Mouse (Mus musculus): ENCODE results near the gene Gm5286. TPM values are rescaled to one million over a fixed set of nuclear protein-coding genes. Genes with fewer than 3 reads are reported as not detected.
"Not testable (repeated sequence)": the region's sequence is repeated elsewhere in the genome, so short reads cannot be mapped to it uniquely, and the experiment has no call there.

Gene Gm5286
- not detected in 2 replicates for polyA plus RNA-seq (2015; fragmentation: Nextera tagmentation; extraction: Ambion mirVana)

DNA sequence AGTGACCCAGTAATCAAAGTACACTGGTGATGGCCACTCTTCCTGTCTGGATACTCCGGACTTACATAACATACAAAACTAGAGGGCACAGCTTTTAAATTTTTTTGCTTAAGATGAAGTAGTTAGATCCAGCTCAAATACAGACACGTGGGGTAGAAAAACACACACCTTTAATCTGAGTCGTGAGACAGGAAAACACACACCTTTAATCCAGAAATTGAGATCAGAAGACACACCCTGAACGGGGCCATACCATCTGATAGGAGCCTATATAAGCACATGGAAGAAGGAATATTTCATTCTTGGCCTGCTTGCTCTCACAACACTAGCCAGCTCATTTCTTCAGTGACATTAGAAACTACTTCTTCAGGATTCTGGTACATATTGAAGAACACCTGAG lies at the start of gene Gm5286:
Gene Gm5286, plus strand, starts transcription at position 301 of the 400 bp plus-strand sequence.
- ATAC-seq (ENCODE audit: low FRiP score); H3K9ac ChIP-seq (replicated peaks): not testable (repeated sequence)
- 84% methylated on average over 3 of the region's 4 CpGs for WGBS

DNA sequence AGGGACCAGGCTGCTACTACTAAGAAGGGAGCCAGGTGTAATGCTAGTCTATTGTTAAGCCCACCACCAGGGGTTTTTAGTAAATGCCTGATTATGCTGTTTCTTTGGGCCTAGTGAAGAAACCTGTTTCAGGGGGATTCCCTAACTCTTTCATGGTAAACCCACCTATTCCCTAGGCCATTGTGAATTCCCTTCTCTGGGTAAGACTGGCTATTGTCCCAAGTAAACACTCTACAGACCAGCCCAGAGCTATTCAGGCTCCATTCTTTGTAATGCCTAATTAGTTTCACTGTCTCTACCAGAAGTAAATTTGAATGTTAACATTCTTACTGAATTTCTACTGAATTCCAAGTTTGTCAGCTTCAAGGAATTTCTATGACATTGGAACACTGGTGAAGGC lies 29.2 kb upstream of the Gm5286 start:
- not testable (repeated sequence) for H3K4me1 ChIP-seq; H3K27me3 ChIP-seq (replicated peaks)

More for the DNA sequence above, at the start of gene Gm5286:
- H3K27ac ChIP-seq (replicated peaks); H3K4me2 ChIP-seq; H3K36me3 ChIP-seq; H3K4me1 ChIP-seq; H3K27me3 ChIP-seq (replicated peaks); H3K9me3 ChIP-seq (replicated peaks); H3K4me3 ChIP-seq (replicated peaks): not testable (repeated sequence)

DNA sequence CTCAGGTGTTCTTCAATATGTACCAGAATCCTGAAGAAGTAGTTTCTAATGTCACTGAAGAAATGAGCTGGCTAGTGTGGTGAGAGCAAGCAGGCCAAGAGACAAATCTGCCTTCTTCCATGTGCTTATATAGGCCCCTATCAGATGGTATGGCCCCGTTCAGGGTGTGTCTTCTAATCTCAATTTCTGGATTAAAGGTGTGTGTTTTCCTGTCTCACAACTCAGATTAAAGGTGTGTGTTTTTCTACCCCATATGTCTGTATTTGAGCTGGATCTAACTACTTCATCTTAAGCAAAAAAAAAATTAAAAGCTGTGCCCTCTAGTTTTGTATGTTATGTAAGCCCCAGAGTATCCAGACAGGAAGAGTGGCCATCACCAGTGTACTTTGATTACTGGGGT lies 18.4 kb upstream of the Gm5286 start, which contains the start of gene Gm10696:
Gene Gm10696, minus strand, starts transcription at position 101 of the 400 bp plus-strand sequence.
- not testable (repeated sequence) for H3K4me2 ChIP-seq; H3K36me3 ChIP-seq; H3K9ac ChIP-seq (replicated peaks); H3K9me3 ChIP-seq (replicated peaks); H3K27me3 ChIP-seq (replicated peaks); ATAC-seq (ENCODE audit: low FRiP score); H3K27ac ChIP-seq (replicated peaks); H3K4me3 ChIP-seq (replicated peaks); H3K4me1 ChIP-seq
- WGBS = 93% methylated on average over 1 of the region's 1 CpGs

More for the DNA sequence above, 29.2 kb upstream of the Gm5286 start:
- H3K9ac ChIP-seq (replicated peaks); H3K4me2 ChIP-seq; H3K36me3 ChIP-seq; ATAC-seq (ENCODE audit: low FRiP score); H3K27ac ChIP-seq (replicated peaks); H3K4me3 ChIP-seq (replicated peaks); H3K9me3 ChIP-seq (replicated peaks): not testable (repeated sequence)

Other genes starting within 250 kb of the Gm5286 start
- not detected in 2 replicates for gene Tdpoz5, start 235.4 kb upstream of the Gm5286 start, polyA plus RNA-seq (2015; fragmentation: Nextera tagmentation; extraction: Ambion mirVana)
- gene Gm9125, start 141.8 kb upstream of the Gm5286 start, polyA plus RNA-seq (2015; fragmentation: Nextera tagmentation; extraction: Ambion mirVana) = 0.08 TPM in 1 of 2 replicates, not detected in the other
- gene Gm10697, start 124.1 kb upstream of the Gm5286 start, polyA plus RNA-seq (2015; fragmentation: Nextera tagmentation; extraction: Ambion mirVana) = not detected in 2 replicates
- not detected in 2 replicates for gene Gm10696, start 18.5 kb upstream of the Gm5286 start, polyA plus RNA-seq (2015; fragmentation: Nextera tagmentation; extraction: Ambion mirVana)
- not detected in 2 replicates for gene Gm4778, start 67.3 kb downstream of the Gm5286 start, polyA plus RNA-seq (2015; fragmentation: Nextera tagmentation; extraction: Ambion mirVana)
- gene Them4, start 113.4 kb downstream of the Gm5286 start, polyA plus RNA-seq (2015; fragmentation: Nextera tagmentation; extraction: Ambion mirVana) = 54.9 and 63.1 TPM in 2 replicates
- gene Them5, start 145.4 kb downstream of the Gm5286 start, polyA plus RNA-seq (2015; fragmentation: Nextera tagmentation; extraction: Ambion mirVana) = 0.60 and 0.77 TPM in 2 replicates
- 2.1 and 2.9 TPM in 2 replicates for gene C2cd4d, start 165.7 kb downstream of the Gm5286 start, polyA plus RNA-seq (2015; fragmentation: Nextera tagmentation; extraction: Ambion mirVana)
- gene Rorc, start 176.1 kb downstream of the Gm5286 start, polyA plus RNA-seq (2015; fragmentation: Nextera tagmentation; extraction: Ambion mirVana) = 0.31 and 1.9 TPM in 2 replicates
- 2.4 and 2.5 TPM in 2 replicates for gene Lingo4, start 201.8 kb downstream of the Gm5286 start, polyA plus RNA-seq (2015; fragmentation: Nextera tagmentation; extraction: Ambion mirVana)
- 39.2 and 43.5 TPM in 2 replicates for gene Tdrkh, start 216.6 kb downstream of the Gm5286 start, polyA plus RNA-seq (2015; fragmentation: Nextera tagmentation; extraction: Ambion mirVana)
- gene Mrpl9, start 246.6 kb downstream of the Gm5286 start, polyA plus RNA-seq (2015; fragmentation: Nextera tagmentation; extraction: Ambion mirVana) = 61.8 and 63.3 TPM in 2 replicates
- 0.78 and 0.97 TPM in 2 replicates for gene Oaz3, start 247.2 kb downstream of the Gm5286 start, polyA plus RNA-seq (2015; fragmentation: Nextera tagmentation; extraction: Ambion mirVana)

All from neural tube, embryonic 15.5 days (tissue).